Mouse (Mus musculus): ENCODE data around the gene B3gnt9. TPM values are rescaled to one million over a fixed set of nuclear protein-coding genes. Genes with fewer than 3 reads are reported as not detected.

Gene B3gnt9
- 0.37 and 0.67 TPM in 2 replicates for polyA plus RNA-seq (2011; ENCODE audit: insufficient read depth, insufficient read length, low read depth, missing spikeins)

GRCm38 (mm10) chr8:105254966-105255350 lies at the start of gene B3gnt9:
B3gnt9 (minus strand) TSS chr8:105255153.
- H3K9ac ChIP-seq (ENCODE audit: low read depth, poor library complexity, severe bottlenecking) = peak within 1 kb of the TSS; percentile 59
- no peaks in the 10 kb centered on the region for H3K9me3 ChIP-seq (replicated peaks; ENCODE audit: control insufficient read depth, insufficient read depth, low read length, poor library complexity, severe bottlenecking)
- H3K27ac ChIP-seq (ENCODE audit: insufficient read depth, low read length) = no peak within 1 kb of the TSS
- peaks cover 23% of the 10 kb centered on the region for H3K36me3 ChIP-seq (ENCODE audit: control insufficient read depth, insufficient read depth, low read length, poor library complexity, severe bottlenecking)
- TF ChIP-seq CTCF (IDR thresholded peaks at IDR 0.05; ENCODE audit: low read depth, low read length) = no peak
- TF ChIP-seq POLR2A (IDR thresholded peaks at IDR 0.05; ENCODE audit: insufficient read depth, low read length) = no peak
- TF ChIP-seq EP300 (IDR thresholded peaks at IDR 0.05; ENCODE audit: insufficient read depth, low read depth, low read length) = no peak
- peak within 1 kb of the TSS; percentile 56 for H3K4me3 ChIP-seq (ENCODE audit: low read depth, low read length)
- no peaks in the 10 kb centered on the region for H3K27me3 ChIP-seq (ENCODE audit: control insufficient read depth, insufficient read depth, low read length, poor library complexity, severe bottlenecking)
- H3K4me1 ChIP-seq (ENCODE audit: control insufficient read depth, insufficient read depth, low read length) = no peaks in the 10 kb centered on the region

GRCm38 (mm10) chr8:105303874-105304273 lies 48.9 kb upstream of the B3gnt9 start:
- peaks cover 58% of the 10 kb centered on the region for H3K36me3 ChIP-seq (ENCODE audit: control insufficient read depth, insufficient read depth, low read length, poor library complexity, severe bottlenecking)
- no peaks in the 10 kb centered on the region for H3K27me3 ChIP-seq (ENCODE audit: control insufficient read depth, insufficient read depth, low read length, poor library complexity, severe bottlenecking)
- no peak overlapping the region for H3K9ac ChIP-seq (ENCODE audit: low read depth, poor library complexity, severe bottlenecking)
- TF ChIP-seq POLR2A (IDR thresholded peaks at IDR 0.05; ENCODE audit: insufficient read depth, low read length) (no peak), EP300 (IDR thresholded peaks at IDR 0.05; ENCODE audit: insufficient read depth, low read depth, low read length) (no peak), CTCF (IDR thresholded peaks at IDR 0.05; ENCODE audit: low read depth, low read length) (no peak)
- no peak overlapping the region for H3K4me3 ChIP-seq (ENCODE audit: low read depth, low read length)
- H3K9me3 ChIP-seq (replicated peaks; ENCODE audit: control insufficient read depth, insufficient read depth, low read length, poor library complexity, severe bottlenecking) = no peaks in the 10 kb centered on the region
- peak overlapping the region; percentile 75 for H3K27ac ChIP-seq (ENCODE audit: insufficient read depth, low read length)
- peaks cover 3% of the 10 kb centered on the region for H3K4me1 ChIP-seq (ENCODE audit: control insufficient read depth, insufficient read depth, low read length)

GRCm38 (mm10) chr8:105303396-105303795 lies 48.4 kb upstream of the B3gnt9 start:
- no peaks in the 10 kb centered on the region for H3K27me3 ChIP-seq (ENCODE audit: control insufficient read depth, insufficient read depth, low read length, poor library complexity, severe bottlenecking)
- no peak for TF ChIP-seq EP300 (IDR thresholded peaks at IDR 0.05; ENCODE audit: insufficient read depth, low read depth, low read length)
- TF ChIP-seq POLR2A (IDR thresholded peaks at IDR 0.05; ENCODE audit: insufficient read depth, low read length) = no peak
- no peak for TF ChIP-seq CTCF (IDR thresholded peaks at IDR 0.05; ENCODE audit: low read depth, low read length)

GRCm38 (mm10) chr8:105299962-105300361 lies 45.0 kb upstream of the B3gnt9 start:
- Histone ChIP-seq H3K4me1 (ENCODE audit: control insufficient read depth, insufficient read depth, low read length) (peaks cover 9% of the 10 kb centered on the region), H3K36me3 (ENCODE audit: control insufficient read depth, insufficient read depth, low read length, poor library complexity, severe bottlenecking) (peaks cover 54% of the 10 kb centered on the region), H3K9me3 (replicated peaks; ENCODE audit: control insufficient read depth, insufficient read depth, low read length, poor library complexity, severe bottlenecking) (no peaks in the 10 kb centered on the region)

More at GRCm38 (mm10) chr8:105303396-105303795, 48.4 kb upstream of the B3gnt9 start:
- peak overlapping the region; percentile 75 for H3K27ac ChIP-seq (ENCODE audit: insufficient read depth, low read length)
- no peak overlapping the region for H3K9ac ChIP-seq (ENCODE audit: low read depth, poor library complexity, severe bottlenecking)
- H3K9me3 ChIP-seq (replicated peaks; ENCODE audit: control insufficient read depth, insufficient read depth, low read length, poor library complexity, severe bottlenecking) = no peaks in the 10 kb centered on the region
- no peak overlapping the region for H3K4me3 ChIP-seq (ENCODE audit: low read depth, low read length)
- peaks cover 60% of the 10 kb centered on the region for H3K36me3 ChIP-seq (ENCODE audit: control insufficient read depth, insufficient read depth, low read length, poor library complexity, severe bottlenecking)
- H3K4me1 ChIP-seq (ENCODE audit: control insufficient read depth, insufficient read depth, low read length) = peaks cover 5% of the 10 kb centered on the region

GRCm38 (mm10) chr8:105298351-105299252 lies 43.6 kb upstream of the B3gnt9 start:
- Histone ChIP-seq H3K27ac (ENCODE audit: insufficient read depth, low read length) (no peak overlapping the region), H3K4me3 (ENCODE audit: low read depth, low read length) (peak overlapping the region; percentile 97), H3K9me3 (replicated peaks; ENCODE audit: control insufficient read depth, insufficient read depth, low read length, poor library complexity, severe bottlenecking) (no peaks in the 10 kb centered on the region), H3K4me1 (ENCODE audit: control insufficient read depth, insufficient read depth, low read length) (peaks cover 6% of the 10 kb centered on the region), H3K27me3 (ENCODE audit: control insufficient read depth, insufficient read depth, low read length, poor library complexity, severe bottlenecking) (no peaks in the 10 kb centered on the region), H3K9ac (ENCODE audit: low read depth, poor library complexity, severe bottlenecking) (peak overlapping the region; percentile 94), H3K36me3 (ENCODE audit: control insufficient read depth, insufficient read depth, low read length, poor library complexity, severe bottlenecking) (peaks cover 43% of the 10 kb centered on the region)
- no peak for TF ChIP-seq POLR2A (IDR thresholded peaks at IDR 0.05; ENCODE audit: insufficient read depth, low read length)
- no peak for TF ChIP-seq CTCF (IDR thresholded peaks at IDR 0.05; ENCODE audit: low read depth, low read length)
- TF ChIP-seq EP300 (IDR thresholded peaks at IDR 0.05; ENCODE audit: insufficient read depth, low read depth, low read length) = no peak

More at GRCm38 (mm10) chr8:105299962-105300361, 45.0 kb upstream of the B3gnt9 start:
- H3K9ac ChIP-seq (ENCODE audit: low read depth, poor library complexity, severe bottlenecking) = no peak overlapping the region
- no peak overlapping the region for H3K27ac ChIP-seq (ENCODE audit: insufficient read depth, low read length)
- no peak overlapping the region for H3K4me3 ChIP-seq (ENCODE audit: low read depth, low read length)
- TF ChIP-seq POLR2A (IDR thresholded peaks at IDR 0.05; ENCODE audit: insufficient read depth, low read length) (no peak), CTCF (IDR thresholded peaks at IDR 0.05; ENCODE audit: low read depth, low read length) (no peak), EP300 (IDR thresholded peaks at IDR 0.05; ENCODE audit: insufficient read depth, low read depth, low read length) (no peak)
- no peaks in the 10 kb centered on the region for H3K27me3 ChIP-seq (ENCODE audit: control insufficient read depth, insufficient read depth, low read length, poor library complexity, severe bottlenecking)

Data from ES-Bruce4 (cell line).